Mouse (Mus musculus): Measurements from ENCODE around the gene Nxpe5.
A peak's percentile ranks its signal among the peaks of the same experiment; 100 is the strongest.
"Not testable (repeated sequence)": the region's sequence is repeated elsewhere in the genome, so short reads cannot be mapped to it uniquely, and the experiment has no call there.

Gene Nxpe5

DNA sequence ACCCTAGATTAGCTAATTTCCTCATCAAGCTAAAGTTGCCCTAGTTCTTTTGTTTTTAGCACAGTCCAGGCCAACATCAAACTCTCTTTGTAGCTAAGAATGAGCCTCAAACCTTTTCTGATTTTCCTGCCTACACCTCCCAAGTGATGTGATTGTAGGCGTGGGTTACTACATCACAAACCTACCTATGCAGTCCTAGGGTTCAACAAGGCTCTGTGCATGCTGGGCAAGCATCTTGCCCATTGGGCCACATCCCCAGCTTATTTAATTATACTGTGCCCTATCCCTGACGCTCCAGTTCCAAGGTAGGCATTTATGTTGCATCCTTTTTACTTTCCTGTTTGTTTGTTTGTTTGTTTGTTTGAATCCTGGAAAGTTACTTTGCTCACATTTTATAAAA lies at the start of gene Nxpe5:
Gene Nxpe5, plus strand, starts transcription at position 199 of the 400 bp plus-strand sequence.
- no peak for DNase-seq (ENCODE audit: low spot score in 2 of 2)

DNA sequence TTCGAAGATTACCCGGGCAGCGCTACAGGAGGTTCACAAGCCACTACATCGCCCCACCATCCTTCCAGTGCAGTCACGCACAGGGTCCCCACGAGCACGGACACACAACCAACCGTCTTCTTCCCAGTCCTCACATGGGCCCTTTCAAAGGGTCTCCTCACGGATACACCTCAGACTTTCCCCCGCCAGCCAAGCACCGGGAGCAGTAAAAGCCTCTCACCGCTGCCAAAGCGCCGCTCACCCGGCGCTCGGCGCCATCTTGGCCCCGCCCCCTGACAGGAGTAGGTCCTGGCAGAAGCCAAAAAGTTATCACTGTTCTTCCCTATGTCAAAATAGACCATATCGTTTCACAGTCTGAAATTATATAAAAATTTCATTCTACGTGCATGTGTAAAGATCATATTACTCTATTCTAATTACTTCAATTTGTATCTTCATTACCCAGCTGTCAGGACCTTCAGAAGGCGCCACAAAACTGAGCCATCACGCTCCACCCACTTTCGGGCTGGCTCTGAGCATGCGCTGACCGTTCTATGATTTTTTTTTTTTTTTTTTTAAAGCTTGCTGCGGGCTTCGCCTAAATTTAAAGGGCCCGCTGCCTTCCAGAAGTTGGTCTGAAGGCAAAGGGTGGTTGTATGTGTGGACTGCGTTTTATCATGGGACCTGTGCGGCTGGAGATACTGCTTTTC lies 38.6 kb upstream of the Nxpe5 start, which contains the start of the genes Taf6 and Cnpy4:
Gene Taf6, minus strand, starts transcription at position 502 of the 689 bp plus-strand sequence.
Gene Cnpy4, plus strand, starts transcription at position 536 of the 689 bp plus-strand sequence.
- peak; percentile 77 to 84 for DNase-seq (ENCODE audit: low spot score in 2 of 2)

DNA sequence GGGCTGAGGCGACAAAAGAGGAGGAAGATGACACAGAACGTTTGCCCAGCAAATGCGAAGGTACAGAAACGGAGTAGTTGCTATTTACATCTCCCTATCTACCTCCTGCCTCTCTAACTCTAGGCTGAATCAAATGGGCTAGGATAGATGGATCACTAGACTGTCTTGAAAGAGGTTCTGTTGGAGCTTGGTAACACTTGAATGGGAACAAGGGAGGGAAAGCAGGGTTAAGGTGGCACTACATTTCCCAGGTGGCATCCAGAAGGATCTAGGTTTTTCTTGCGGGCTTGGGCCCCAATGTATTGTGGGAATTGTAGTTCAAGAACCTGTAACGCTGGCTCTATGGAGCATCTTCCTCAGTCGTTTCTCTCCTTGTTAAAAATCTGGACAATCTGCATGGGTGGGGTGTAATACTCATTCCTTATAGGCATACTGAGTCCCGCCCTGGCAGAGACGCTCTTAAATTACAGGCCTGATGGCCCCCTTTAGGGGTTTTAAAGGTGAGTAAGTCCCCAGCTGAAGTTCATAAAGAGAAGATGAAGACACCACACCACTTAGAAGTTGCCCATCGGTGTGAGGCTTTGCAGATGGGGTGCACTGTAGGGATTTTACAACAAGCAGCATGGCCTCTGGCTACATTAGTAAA lies 37.9 kb upstream of the Nxpe5 start:
- peak; percentile 79 to 86 for DNase-seq (ENCODE audit: low spot score in 2 of 2)

DNA sequence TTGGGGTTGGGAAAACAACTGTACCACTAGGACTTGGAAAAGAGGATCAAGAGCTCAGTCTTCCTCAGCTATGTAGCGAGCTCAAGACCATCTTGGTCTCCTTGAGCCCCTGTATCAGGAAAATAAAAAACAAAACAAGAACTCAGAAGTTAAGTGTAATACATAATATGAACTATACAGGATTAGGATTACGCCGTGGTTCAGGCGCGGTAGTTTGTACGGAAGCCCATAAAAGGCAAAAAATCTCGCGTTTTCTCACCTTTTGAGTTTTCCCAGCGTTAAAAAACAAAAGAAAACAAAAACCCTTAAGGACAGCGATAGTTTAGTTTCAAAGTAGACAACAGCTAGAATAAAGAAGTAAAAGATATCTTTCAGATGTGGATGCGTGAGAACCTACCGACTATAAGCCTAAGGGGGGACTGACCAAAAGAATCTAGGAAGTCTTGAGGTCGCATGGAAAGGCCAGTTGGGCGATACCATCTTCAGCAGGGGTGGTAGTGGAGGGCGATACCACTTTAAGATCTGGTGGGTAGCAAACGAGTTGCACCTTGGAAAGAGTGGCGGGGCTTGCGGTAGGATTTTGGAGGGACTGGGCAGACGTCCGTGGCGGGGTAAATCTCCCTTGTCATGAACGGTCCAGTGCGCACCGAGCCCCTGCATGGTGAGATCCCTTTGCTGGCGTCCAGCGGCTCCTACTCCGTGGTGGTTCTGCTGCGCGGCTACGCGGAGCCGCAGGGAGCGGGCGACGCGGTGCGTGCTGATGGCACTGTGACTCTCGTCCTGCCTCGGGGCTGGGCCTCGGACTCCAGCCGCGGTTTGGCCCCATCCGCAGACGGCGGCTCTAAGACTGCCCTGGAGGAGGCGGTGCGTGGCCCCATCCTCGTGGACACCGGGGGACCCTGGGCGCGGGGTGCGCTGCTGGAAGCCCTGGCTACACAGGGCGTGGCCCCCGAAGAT lies 31.6 kb upstream of the Nxpe5 start, which contains the start of gene Mblac1:
Gene Mblac1, plus strand, starts transcription at position 544 of the 957 bp plus-strand sequence.
- DNase-seq (ENCODE audit: low spot score in 2 of 2), result peak; percentile 86 to 88

DNA sequence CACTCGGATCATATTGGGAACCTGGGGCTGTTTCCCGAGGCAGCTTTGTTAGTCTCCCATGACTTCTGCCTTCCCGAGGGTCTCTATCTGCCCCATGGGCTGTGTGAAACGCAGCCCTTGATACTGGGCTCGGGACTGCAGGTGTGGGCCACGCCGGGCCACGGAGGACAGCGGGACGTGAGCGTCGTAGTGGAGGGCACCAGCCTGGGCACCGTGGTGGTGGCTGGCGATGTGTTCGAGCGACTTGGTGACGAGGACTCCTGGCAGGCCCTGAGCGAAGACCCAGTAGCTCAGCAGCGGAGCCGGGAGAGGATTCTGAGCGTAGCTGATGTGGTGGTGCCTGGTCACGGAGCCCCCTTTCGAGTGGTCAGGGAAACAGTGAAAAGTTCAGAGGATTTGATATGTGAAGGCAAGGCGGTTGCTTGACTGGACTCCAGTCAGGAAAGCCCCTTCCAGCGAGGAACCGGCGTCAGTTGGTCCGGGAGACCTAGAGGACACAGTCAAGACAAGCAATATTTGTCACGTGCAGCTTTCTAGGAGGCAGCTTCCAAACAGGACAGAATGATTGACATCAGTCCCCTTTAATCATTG lies 30.8 kb upstream of the Nxpe5 start:
- DNase-seq (ENCODE audit: low spot score in 2 of 2), result peak; percentile 34 to 36

DNA sequence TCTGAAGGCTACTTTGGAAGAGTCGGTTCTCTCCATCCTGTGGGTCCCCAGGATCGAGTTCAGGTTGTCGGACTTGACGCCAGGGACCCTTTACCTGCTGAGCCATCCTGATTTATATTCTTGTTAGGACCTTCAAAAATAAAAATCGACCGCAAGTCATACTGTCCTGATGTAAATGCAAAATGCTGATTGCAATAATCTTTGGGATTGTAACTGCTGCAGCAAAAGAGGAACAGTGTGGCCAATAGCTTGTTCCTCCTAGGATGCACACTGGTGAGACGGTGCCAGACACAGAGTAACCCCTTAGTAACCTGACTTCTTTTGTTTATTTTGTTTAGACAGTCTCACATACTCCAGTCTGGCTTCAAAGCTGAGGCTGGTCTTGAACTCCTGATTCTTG lies 30.2 kb upstream of the Nxpe5 start:
- DNase-seq (ENCODE audit: low spot score in 2 of 2), result no peak

DNA sequence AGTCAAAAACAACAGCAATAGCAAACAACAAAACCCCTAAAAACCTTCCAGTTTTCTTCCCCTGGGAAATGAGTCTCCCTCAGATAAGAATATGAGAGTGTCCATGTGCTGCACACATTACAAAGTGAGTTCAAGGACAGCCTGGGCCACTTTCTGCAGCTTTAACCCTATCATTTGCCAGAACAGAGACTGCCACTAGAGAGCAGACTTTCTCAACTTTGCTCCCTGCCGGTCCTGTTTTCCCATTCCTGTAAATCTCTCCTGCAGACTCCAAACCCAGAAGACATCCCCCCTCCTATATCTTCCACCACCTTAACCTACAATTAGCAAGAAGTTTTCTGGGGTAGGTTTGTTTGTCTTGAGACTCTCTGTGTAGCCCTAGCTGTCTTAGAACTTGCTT lies 26.1 kb upstream of the Nxpe5 start:
- DNase-seq (ENCODE audit: low spot score in 2 of 2), result no peak

DNA sequence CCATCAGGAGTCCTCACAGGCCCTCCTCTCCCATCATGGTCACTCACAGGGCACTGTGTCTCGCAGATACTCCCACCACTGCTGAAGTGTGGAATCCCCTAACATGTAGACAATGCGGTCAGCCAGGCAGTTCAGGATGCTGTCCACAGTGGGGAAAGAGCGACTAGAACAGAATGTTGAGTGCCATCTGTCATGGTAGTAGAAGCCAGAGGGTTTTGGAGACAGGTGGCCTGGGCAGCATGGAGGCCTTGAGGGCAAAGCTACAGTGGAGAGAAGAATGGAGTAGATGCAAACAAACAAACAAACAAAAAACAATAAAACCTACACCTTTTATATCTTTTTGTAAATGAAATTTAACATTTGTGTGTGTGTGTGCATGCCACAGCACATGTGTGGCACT lies 23.6 kb upstream of the Nxpe5 start:
- DNase-seq (ENCODE audit: low spot score in 2 of 2), result no peak

DNA sequence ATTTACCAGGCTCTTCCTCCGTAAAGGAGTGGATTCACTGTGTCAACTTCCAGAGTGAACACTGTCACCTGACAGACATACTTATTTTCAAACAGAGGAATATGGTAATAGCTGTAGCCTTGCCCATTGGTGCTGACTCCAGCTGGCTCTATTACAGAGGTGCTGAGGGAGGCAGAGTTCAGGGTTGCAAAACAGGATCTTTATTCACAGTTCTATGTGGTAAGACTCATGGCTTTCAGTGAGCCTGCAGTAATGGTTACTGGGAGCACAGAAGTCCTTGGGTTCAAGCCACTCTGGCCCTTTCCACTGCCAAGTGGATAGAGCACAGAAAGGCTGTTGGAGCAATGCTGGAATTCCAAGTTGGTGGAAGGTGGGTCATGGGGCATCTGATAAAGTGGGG lies 18.4 kb upstream of the Nxpe5 start:
- no peak for DNase-seq (ENCODE audit: low spot score in 2 of 2)

DNA sequence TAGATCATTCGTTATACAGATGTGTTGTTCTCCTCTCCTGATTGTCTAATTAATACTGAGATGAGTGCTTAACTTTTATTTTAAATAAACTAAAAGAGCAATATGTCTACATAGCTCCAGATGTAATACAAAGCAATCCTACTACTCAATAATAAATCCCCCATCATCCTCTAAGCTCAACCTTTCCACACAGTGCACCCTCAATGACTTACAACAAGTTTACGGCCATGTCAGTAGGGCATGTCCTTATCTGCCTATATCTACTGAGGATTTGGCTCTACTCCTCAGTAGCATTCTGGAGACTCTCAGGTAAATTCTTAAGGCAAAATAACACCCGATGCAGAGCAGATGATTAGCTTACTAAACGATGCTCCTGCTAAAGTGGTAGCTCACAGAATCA lies 17.8 kb upstream of the Nxpe5 start:
- DNase-seq (ENCODE audit: low spot score in 2 of 2), result no peak

DNA sequence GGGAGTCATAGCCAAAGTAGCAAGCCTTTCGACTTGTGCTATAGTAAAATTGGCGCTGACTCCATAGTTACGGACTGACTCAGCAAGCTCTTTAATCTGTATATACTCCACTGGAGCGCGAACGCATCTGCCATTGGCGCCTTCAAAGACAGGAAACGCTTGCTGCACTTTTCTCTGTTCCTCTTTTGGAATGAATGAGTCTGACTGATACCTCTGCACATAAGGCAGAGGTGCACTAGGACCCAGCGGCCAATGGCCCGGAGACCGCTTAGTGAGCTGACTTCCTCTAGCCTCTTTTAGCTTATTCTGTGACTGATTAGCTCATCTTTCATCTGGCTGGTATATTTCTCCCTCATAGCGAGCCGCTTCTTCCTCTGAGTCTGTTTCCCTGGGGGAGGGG lies 9.1 kb upstream of the Nxpe5 start:
- DNase-seq (ENCODE audit: low spot score in 2 of 2), result not testable (repeated sequence)

DNA sequence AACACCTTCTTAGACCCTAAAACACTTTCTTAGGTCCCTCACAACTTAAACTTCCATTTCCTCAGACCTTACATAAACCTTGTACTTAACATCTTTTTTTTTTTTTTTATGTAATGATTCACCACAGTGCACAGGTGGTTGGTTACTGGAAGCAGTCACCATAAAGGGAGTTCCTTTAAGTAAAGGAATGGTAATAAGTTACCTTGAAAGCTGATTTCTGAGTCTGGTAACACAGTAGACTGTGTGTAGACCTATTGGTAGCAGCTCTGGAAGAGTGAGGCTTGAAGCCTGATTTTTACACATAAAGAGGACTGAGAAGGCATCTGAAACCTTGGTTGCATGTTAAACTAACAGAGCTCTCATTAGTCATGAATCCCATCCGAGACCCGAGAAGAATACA lies 5.8 kb upstream of the Nxpe5 start:
- DNase-seq (ENCODE audit: low spot score in 2 of 2), result no peak

DNA sequence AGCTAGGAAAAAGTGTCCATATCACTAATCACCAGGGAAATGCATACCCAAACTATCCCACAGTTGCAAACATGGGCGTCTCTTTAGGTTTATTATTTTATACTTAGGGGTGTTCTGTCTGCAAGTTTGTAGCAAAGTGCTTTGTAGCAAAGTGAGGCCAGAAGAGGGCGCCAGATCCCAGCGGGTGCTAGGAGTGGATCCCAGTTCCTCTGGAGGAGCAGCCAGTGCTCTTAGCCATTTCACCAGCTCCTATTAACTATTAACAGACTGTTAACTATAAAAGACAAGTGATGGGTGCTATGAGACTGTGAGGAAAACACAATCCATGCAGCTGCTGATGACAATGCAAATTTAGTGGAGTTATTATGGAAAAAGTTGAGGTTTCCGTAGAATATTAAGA lies 3.6 kb upstream of the Nxpe5 start:
- DNase-seq (ENCODE audit: low spot score in 2 of 2), result peak; percentile 86 to 87

DNA sequence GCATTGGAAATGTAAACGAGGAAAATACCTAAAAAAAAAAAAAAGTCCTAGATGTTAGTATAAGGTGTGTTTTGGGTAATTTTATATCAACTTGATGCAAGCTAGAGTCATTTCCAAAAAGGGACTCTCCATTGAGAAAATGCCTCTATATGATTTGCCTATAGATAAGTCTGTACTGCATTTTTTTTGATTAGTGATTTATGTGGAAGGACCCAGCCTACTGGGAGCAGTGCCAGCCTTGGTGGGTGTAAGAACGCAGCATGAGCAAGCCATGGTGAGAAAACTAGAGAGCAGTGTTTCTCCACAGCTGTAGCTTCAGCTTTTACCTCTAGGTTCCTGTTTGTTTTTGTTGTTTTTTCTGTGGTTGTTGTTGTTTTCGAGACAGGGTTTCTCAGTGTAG lies 2.4 kb upstream of the Nxpe5 start:
- no peak for DNase-seq (ENCODE audit: low spot score in 2 of 2)

DNA sequence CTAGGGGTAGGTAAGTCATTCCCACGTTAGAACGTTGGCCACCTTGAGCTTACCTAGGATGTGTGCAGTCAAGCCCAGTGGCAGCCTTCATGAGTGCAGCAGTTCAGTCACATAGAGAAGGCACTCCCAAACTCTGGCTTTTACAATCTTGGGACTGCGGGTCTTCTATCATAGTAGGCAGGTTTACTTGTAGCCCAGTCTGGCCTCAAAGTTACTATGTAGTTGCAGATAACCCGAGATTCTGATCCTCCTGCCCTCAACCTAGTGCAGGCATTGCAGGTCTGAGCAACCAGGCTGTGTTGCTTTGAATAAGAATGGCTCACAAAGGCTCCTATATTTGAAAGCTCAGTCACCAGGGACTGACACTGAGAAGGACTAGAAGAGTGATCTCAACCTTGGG lies 793 bp downstream of the Nxpe5 start:
- DNase-seq (ENCODE audit: low spot score in 2 of 2), result no peak

DNA sequence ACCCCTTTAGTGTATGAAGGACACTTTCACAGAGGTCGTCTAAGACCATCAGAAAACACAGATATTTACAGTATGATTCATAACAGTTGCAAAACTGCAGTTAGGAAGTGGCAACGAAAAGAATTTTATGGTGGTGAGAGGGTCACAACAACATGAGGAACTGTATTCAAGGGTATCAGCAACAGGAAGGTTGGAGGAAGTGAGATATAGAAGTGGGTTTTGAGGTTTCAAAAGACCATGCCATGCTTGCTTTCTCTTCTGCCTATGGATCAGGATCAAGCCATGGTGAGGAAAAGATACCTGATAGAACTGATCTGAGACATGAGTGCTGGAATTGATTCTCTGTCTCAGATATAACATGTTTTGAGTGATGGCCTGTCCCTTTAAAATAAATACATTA lies 1.7 kb downstream of the Nxpe5 start:
- DNase-seq (ENCODE audit: low spot score in 2 of 2), result no peak

DNA sequence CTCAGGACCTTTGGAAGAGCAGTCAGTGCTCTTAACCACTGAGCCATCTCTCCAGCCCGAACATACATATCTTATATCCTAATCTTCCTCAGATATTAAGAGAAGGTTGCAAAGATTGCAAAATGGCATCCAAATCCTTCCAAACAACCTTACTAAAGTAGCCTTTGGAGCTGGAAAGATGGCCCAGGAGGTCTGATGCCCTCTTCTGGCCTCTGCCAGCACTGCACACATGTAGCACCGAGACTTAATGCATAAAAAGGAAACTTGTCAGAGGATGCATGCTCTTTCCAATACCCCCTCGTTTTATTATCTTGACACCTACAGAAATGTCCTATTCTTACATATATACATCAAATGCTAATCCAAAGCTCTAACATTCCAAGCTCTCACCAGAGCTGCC lies 2.3 kb downstream of the Nxpe5 start:
- no peak for DNase-seq (ENCODE audit: low spot score in 2 of 2)

DNA sequence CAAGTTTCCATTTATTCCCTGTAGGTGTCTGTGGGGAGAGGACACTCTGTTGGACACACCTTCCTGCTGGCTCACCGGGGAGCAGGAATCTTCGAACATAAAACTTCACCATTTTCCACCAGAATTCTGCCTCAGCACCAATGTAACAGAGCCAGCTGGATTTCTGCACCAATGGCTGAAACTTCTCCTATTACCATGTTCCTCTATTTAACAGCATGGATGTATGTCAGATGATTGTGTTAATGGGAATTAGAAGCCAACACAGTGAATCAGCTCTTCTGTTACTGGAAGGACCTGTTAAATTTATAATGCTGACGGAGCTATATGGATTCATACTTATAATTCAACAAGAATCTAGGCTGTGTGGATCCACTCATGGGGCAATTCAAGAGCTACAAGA lies 3.8 kb downstream of the Nxpe5 start:
- no peak for DNase-seq (ENCODE audit: low spot score in 2 of 2)

DNA sequence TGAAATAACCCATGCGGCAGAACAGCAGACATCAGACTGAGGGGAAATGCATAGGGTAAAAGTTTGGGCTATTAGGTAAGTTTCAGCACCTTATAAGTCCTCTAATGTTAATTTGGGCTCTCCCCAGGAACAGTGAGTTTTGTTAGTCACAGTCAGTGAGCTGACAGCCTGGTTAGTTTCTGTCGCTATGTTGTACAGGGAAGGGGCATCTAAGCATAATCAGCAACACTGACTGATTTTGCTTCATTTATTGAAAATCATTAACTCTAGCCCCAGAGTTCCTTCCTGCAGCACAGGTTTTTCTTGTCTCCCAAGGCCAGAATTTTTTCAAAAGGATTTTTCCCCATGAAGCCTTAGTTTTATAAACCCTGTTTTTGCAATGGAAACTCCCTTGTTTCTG lies 8.1 kb downstream of the Nxpe5 start:
- DNase-seq (ENCODE audit: low spot score in 2 of 2), result no peak

DNA sequence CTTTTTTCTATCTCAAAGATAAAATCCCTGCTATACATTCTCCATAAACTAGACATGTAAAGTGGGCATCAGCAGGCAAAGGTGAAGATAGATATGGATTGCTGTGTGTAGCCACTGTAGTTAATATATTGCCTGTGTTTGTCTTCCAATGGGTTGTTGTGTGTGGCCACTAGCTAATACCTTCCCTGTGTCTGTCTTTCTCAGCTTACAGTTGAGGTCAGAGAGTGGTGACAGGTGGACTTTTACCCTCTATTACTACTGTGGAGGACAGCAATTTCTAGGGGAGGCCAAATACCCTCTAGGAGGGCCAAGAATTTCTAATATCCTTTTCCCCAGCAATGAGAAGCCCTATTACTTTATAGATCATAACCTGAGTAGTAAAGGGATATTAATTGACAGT lies 8.5 kb downstream of the Nxpe5 start:
- no peak for DNase-seq (ENCODE audit: low spot score in 2 of 2)

DNA sequence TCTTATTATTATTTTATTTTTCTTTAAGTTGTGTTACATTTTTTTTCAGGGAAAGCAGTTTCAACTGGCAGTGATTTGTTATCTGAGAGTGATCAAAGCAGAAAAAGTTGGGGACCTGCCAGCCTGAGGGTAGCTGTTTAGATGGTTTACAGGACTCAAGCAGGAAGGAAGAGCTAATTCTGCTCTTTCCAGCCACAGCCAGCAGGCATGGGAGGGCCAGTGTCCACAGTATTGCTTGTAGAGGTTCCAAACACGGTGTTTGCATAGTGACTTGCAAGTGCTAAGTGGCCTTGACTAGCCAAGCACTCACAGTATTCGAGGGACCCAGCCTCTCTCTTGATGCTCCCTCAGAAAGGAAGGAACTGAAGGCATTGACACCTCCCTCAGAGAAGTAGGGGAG lies 15.8 kb downstream of the Nxpe5 start:
- DNase-seq (ENCODE audit: low spot score in 2 of 2), result no peak

DNA sequence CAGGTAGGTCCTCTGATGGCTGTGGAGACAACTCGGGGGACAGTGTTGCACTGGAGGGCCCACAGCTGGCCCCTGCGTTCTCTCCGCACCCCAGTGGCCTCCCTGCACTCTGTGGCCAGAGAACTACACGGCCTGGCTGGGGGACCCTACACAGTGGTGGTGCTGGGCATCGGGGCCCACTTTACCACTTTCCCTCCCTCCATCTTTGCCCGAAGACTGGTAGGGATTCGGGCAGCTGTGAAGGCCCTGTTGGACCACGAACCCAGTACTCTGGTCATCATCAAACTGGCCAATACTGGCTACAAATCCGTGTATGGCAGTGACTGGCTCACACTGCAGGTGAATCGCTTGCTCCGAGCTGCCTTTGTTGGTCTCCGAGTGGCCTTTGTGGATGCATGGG lies 25.4 kb downstream of the Nxpe5 start:
- no peak for DNase-seq (ENCODE audit: low spot score in 2 of 2)
